Mouse (Mus musculus): ENCODE results near the gene Erbin.

- TF ChIP-seq CTCF (IDR thresholded peaks at IDR 0.05; ENCODE audit: extremely low read depth, insufficient read depth, insufficient read length, insufficient replicate concordance), result no peak
- no peak for TF ChIP-seq POLR2A (IDR thresholded peaks at IDR 0.05; ENCODE audit: low read depth, low read length)
Observed at GRCm38 (mm10) chr13:103963094-103963493, 42.8 kb upstream of the Erbin start.
